Mouse (Mus musculus): Measurements from ENCODE around the gene Cd163l1. TPM values are rescaled to one million over a fixed set of nuclear protein-coding genes. Genes with fewer than 3 reads are reported as not detected.

Cd163l1 gene
- not detected in 2 replicates for polyA plus RNA-seq (2014; fragmentation: Nextera tagmentation; extraction: Ambion mirVana)

- Histone ChIP-seq H3K4me1 (replicated peaks; ENCODE audit: control insufficient read depth, insufficient read depth, low read length) (no peaks in the 10 kb centered on the region), H3K4me3 (replicated peaks; ENCODE audit: low read length) (no peak within 1 kb of the TSS), H3K27me3 (ENCODE audit: control insufficient read depth, insufficient read depth, low read length) (no peaks in the 10 kb centered on the region), H3K9me3 (ENCODE audit: control insufficient read depth, low read length) (no peaks in the 10 kb centered on the region), H3K36me3 (replicated peaks; ENCODE audit: control insufficient read depth, insufficient read depth) (no peaks in the 10 kb centered on the region), H3K27ac (no peak within 1 kb of the TSS), H3K4me2 (replicated peaks) (no peak within 1 kb of the TSS), H3K9ac (no peak within 1 kb of the TSS)
- 98% methylated on average over 2 of the region's 2 CpGs for WGBS
- DNase-seq (ENCODE audit: low spot score) (no peak), ATAC-seq (ENCODE audit: low FRiP score) (no peak)
Measured at GRCm38 (mm10) chr7:140217967-140218366, at the start of gene Cd163l1. Gene Cd163l1 (plus strand): TSS chr7:140218267.

- H3K27ac ChIP-seq: no peak overlapping the region
- H3K9ac ChIP-seq: no peak overlapping the region
- no peaks in the 10 kb centered on the region for H3K36me3 ChIP-seq (replicated peaks; ENCODE audit: control insufficient read depth, insufficient read depth)
- H3K4me1 ChIP-seq (replicated peaks; ENCODE audit: control insufficient read depth, insufficient read depth, low read length): no peaks in the 10 kb centered on the region
- ATAC-seq (ENCODE audit: low FRiP score): no peak
- H3K27me3 ChIP-seq (ENCODE audit: control insufficient read depth, insufficient read depth, low read length): no peaks in the 10 kb centered on the region
- WGBS: 89% methylated on average over 4 of the region's 4 CpGs
- H3K4me3 ChIP-seq (replicated peaks; ENCODE audit: low read length): no peak overlapping the region
- DNase-seq (ENCODE audit: low spot score): no peak
- H3K4me2 ChIP-seq (replicated peaks): no peak overlapping the region
- H3K9me3 ChIP-seq (ENCODE audit: control insufficient read depth, low read length): no peaks in the 10 kb centered on the region
Measured at GRCm38 (mm10) chr7:140169386-140169785, 48.7 kb upstream of the Cd163l1 start.

- DNase-seq (ENCODE audit: low spot score): no peak
- Histone ChIP-seq H3K36me3 (replicated peaks; ENCODE audit: control insufficient read depth, insufficient read depth) (no peaks in the 10 kb centered on the region), H3K9ac (no peak overlapping the region), H3K4me2 (replicated peaks) (no peak overlapping the region), H3K27me3 (ENCODE audit: control insufficient read depth, insufficient read depth, low read length) (no peaks in the 10 kb centered on the region), H3K4me1 (replicated peaks; ENCODE audit: control insufficient read depth, insufficient read depth, low read length) (no peaks in the 10 kb centered on the region), H3K9me3 (ENCODE audit: control insufficient read depth, low read length) (no peaks in the 10 kb centered on the region), H3K27ac (no peak overlapping the region), H3K4me3 (replicated peaks; ENCODE audit: low read length) (no peak overlapping the region)
- ATAC-seq (ENCODE audit: low FRiP score): no peak
- 94% methylated on average over 3 of the region's 3 CpGs for WGBS
Measured at GRCm38 (mm10) chr7:140170863-140171262, 47.2 kb upstream of the Cd163l1 start.

GRCm38 (mm10) chr7:140172936-140173335 is 45.1 kb upstream of the Cd163l1 start, which contains the start of gene Olfr523:
Gene Olfr523 (plus strand): TSS chr7:140173217.
- ATAC-seq (ENCODE audit: low FRiP score): no peak
- Histone ChIP-seq H3K9me3 (ENCODE audit: control insufficient read depth, low read length) (no peaks in the 10 kb centered on the region), H3K9ac (no peak within 1 kb of the TSS), H3K4me1 (replicated peaks; ENCODE audit: control insufficient read depth, insufficient read depth, low read length) (no peaks in the 10 kb centered on the region), H3K27ac (no peak within 1 kb of the TSS), H3K4me2 (replicated peaks) (no peak within 1 kb of the TSS), H3K36me3 (replicated peaks; ENCODE audit: control insufficient read depth, insufficient read depth) (no peaks in the 10 kb centered on the region), H3K27me3 (ENCODE audit: control insufficient read depth, insufficient read depth, low read length) (no peaks in the 10 kb centered on the region), H3K4me3 (replicated peaks; ENCODE audit: low read length) (no peak within 1 kb of the TSS)
- no peak for DNase-seq (ENCODE audit: low spot score)
- WGBS: 55% methylated on average over 1 of the region's 1 CpGs

- no peak for ATAC-seq (ENCODE audit: low FRiP score)
- Histone ChIP-seq H3K4me1 (replicated peaks; ENCODE audit: control insufficient read depth, insufficient read depth, low read length) (no peaks in the 10 kb centered on the region), H3K4me2 (replicated peaks) (no peak overlapping the region), H3K27ac (no peak overlapping the region), H3K27me3 (ENCODE audit: control insufficient read depth, insufficient read depth, low read length) (no peaks in the 10 kb centered on the region), H3K9me3 (ENCODE audit: control insufficient read depth, low read length) (no peaks in the 10 kb centered on the region), H3K9ac (no peak overlapping the region), H3K36me3 (replicated peaks; ENCODE audit: control insufficient read depth, insufficient read depth) (no peaks in the 10 kb centered on the region), H3K4me3 (replicated peaks; ENCODE audit: low read length) (no peak overlapping the region)
- DNase-seq (ENCODE audit: low spot score): no peak
- WGBS: 87% methylated on average over 2 of the region's 2 CpGs
Measured at GRCm38 (mm10) chr7:140179176-140179575, 38.9 kb upstream of the Cd163l1 start.

GRCm38 (mm10) chr7:140180692-140181091 is 37.4 kb upstream of the Cd163l1 start:
- Histone ChIP-seq H3K9me3 (ENCODE audit: control insufficient read depth, low read length) (no peaks in the 10 kb centered on the region), H3K4me1 (replicated peaks; ENCODE audit: control insufficient read depth, insufficient read depth, low read length) (no peaks in the 10 kb centered on the region), H3K27ac (no peak overlapping the region), H3K9ac (no peak overlapping the region), H3K4me2 (replicated peaks) (no peak overlapping the region), H3K4me3 (replicated peaks; ENCODE audit: low read length) (no peak overlapping the region), H3K27me3 (ENCODE audit: control insufficient read depth, insufficient read depth, low read length) (no peaks in the 10 kb centered on the region), H3K36me3 (replicated peaks; ENCODE audit: control insufficient read depth, insufficient read depth) (no peaks in the 10 kb centered on the region)
- DNase-seq (ENCODE audit: low spot score) (no peak), ATAC-seq (ENCODE audit: low FRiP score) (no peak)
- 88% methylated on average over 2 of the region's 2 CpGs for WGBS

- ATAC-seq (ENCODE audit: low FRiP score): no peak
Measured at GRCm38 (mm10) chr7:140184206-140184605, 33.9 kb upstream of the Cd163l1 start.

GRCm38 (mm10) chr7:140186646-140187620 is 31.1 kb upstream of the Cd163l1 start:
- H3K9me3 ChIP-seq (ENCODE audit: control insufficient read depth, low read length): no peaks in the 10 kb centered on the region
- WGBS: 61% methylated on average over 18 of the region's 18 CpGs
- DNase-seq (ENCODE audit: low spot score): peak; percentile 26

More at GRCm38 (mm10) chr7:140184206-140184605, 33.9 kb upstream of the Cd163l1 start:
- Histone ChIP-seq H3K4me3 (replicated peaks; ENCODE audit: low read length) (no peak overlapping the region), H3K36me3 (replicated peaks; ENCODE audit: control insufficient read depth, insufficient read depth) (no peaks in the 10 kb centered on the region), H3K4me1 (replicated peaks; ENCODE audit: control insufficient read depth, insufficient read depth, low read length) (no peaks in the 10 kb centered on the region), H3K9ac (no peak overlapping the region), H3K27ac (no peak overlapping the region), H3K27me3 (ENCODE audit: control insufficient read depth, insufficient read depth, low read length) (no peaks in the 10 kb centered on the region), H3K4me2 (replicated peaks) (no peak overlapping the region), H3K9me3 (ENCODE audit: control insufficient read depth, low read length) (no peaks in the 10 kb centered on the region)
- 89% methylated on average over 4 of the region's 4 CpGs for WGBS
- DNase-seq (ENCODE audit: low spot score): no peak

GRCm38 (mm10) chr7:140187721-140188390 is 30.2 kb upstream of the Cd163l1 start:
- Histone ChIP-seq H3K4me1 (replicated peaks; ENCODE audit: control insufficient read depth, insufficient read depth, low read length) (no peaks in the 10 kb centered on the region), H3K27me3 (ENCODE audit: control insufficient read depth, insufficient read depth, low read length) (no peaks in the 10 kb centered on the region), H3K9ac (no peak overlapping the region), H3K9me3 (ENCODE audit: control insufficient read depth, low read length) (no peaks in the 10 kb centered on the region), H3K4me2 (replicated peaks) (no peak overlapping the region), H3K27ac (no peak overlapping the region), H3K4me3 (replicated peaks; ENCODE audit: low read length) (no peak overlapping the region), H3K36me3 (replicated peaks; ENCODE audit: control insufficient read depth, insufficient read depth) (no peaks in the 10 kb centered on the region)
- no peak for ATAC-seq (ENCODE audit: low FRiP score)
- DNase-seq (ENCODE audit: low spot score): no peak
- WGBS: 85% methylated on average over 7 of the region's 7 CpGs

More at GRCm38 (mm10) chr7:140186646-140187620, 31.1 kb upstream of the Cd163l1 start:
- H3K9ac ChIP-seq: no peak overlapping the region
- H3K36me3 ChIP-seq (replicated peaks; ENCODE audit: control insufficient read depth, insufficient read depth): no peaks in the 10 kb centered on the region
- H3K27ac ChIP-seq: no peak overlapping the region
- no peaks in the 10 kb centered on the region for H3K27me3 ChIP-seq (ENCODE audit: control insufficient read depth, insufficient read depth, low read length)
- H3K4me1 ChIP-seq (replicated peaks; ENCODE audit: control insufficient read depth, insufficient read depth, low read length): no peaks in the 10 kb centered on the region
- no peak for ATAC-seq (ENCODE audit: low FRiP score)
- no peak overlapping the region for H3K4me2 ChIP-seq (replicated peaks)
- no peak overlapping the region for H3K4me3 ChIP-seq (replicated peaks; ENCODE audit: low read length)

All from hindbrain, embryonic 14.5 days (tissue).